Mouse (Mus musculus) right cerebral cortex, postnatal 14 days (tissue): ENCODE results near the gene Olfr1386.
"Not testable (repeated sequence)": the region's sequence is repeated elsewhere in the genome, so short reads cannot be mapped to it uniquely, and the experiment has no call there.

Experiments
- DNase-seq: peaks from one replicate; pipeline ENCODE4 v3.0.0; 2022

Gene Olfr1386

DNA sequence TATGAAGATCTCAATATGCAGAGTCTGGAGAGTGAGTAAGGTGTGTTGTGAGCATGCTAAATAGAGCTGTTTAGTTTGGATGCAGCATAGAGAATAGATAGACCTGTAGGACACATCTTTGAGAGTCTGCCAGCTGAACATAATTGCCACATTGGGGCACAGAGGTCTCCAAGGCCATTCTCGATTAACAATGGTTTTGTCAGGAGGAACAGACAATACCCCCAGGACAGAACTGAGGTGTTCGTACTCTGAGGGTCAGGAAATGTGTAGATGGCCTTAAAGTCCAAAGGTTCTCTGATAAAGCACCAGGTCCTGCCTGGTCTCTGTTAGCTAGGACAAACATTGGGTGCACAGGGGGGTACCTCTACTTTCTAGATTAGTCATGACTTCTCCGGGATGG is at the start of gene Olfr1386:
Gene Olfr1386, plus strand, starts transcription at position 301 of the 400 bp plus-strand sequence.
- DNase-seq = not testable (repeated sequence)

GRCm38 (mm10) chr11:49422767-49423166 is 42.1 kb upstream of the Olfr1386 start, which contains the start of gene Olfr1389:
TSS of gene Olfr1389 (plus strand) at chr11:49423067.
- no peak for DNase-seq

DNA sequence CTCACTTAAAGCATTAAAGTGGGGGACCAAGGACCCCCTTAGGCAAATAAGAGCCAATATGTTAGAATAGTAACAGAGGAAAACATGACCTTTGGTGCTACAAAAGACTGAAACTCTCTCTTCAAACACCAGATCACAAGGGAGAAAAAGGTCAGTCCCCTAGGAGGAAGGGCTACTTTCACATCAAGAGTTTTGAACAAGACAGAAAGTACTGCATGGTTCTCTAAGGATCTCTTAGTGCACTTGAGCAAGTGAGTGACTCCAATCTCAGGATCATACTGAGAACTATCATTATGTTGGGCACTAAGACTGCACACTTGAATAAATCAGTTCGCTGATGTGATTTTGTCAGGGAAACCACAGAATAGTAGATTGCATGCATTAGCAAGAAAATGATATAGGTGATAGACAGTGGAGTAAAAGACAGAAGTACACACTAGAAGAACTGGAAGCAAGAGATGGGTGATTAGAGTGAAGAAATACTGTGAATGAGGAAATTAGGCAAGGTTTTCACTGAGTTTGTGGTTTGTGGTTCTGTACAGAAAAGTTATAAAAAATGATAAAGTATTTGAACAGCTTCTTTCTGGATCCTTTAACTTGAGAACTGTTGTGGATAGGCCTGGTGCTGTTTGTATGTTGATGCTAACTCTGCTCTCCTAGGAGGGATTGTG is 39.5 kb upstream of the Olfr1386 start:
- no peak for DNase-seq

- no peak for DNase-seq
These were observed 35.2 kb upstream of the Olfr1386 start for GRCm38 (mm10) chr11:49429641-49430040.

DNA sequence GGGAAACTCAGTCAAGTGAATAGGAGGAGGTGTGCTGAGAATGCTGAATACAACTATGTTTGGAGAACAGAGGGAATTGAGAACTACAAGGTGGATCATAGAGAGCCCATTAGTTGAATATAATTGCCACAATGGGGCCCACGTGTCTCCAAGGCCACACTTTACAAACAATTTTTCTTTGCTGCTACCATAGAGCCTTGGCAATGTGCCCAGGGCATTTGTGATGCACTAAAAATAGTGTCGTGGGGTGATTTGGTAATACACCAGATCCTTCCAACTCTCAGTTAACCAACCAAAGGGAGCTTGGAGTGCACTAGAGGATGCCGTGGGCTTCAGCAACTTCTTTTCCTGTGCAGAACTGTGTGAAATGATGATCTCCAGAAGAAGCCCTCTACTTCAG is 28.4 kb upstream of the Olfr1386 start, which contains the start of gene Olfr1388:
Gene Olfr1388, plus strand, starts transcription at position 214 of the 400 bp plus-strand sequence.
- DNase-seq = no peak

DNA sequence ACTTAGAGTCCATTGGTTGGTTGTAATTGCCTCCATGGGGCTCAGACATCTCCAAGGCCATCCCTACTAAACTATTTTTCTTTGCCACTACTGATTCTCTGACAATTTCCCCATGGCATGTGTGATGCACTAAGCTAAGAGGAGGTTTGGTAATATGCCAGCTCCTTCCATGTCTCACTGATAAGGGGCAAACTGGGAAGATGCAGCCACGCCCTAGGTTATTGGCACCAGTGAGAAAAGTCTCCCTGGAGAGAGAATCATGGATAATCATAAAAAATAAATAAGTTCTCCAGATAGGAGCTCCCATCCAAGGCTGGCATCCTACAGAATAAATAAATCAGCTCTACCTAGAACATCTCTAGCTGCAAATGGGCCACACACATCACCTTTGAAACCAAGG is 9.8 kb upstream of the Olfr1386 start, which contains the start of gene Olfr1387:
Gene Olfr1387, plus strand, starts transcription at position 301 of the 400 bp plus-strand sequence.
- no peak for DNase-seq

DNA sequence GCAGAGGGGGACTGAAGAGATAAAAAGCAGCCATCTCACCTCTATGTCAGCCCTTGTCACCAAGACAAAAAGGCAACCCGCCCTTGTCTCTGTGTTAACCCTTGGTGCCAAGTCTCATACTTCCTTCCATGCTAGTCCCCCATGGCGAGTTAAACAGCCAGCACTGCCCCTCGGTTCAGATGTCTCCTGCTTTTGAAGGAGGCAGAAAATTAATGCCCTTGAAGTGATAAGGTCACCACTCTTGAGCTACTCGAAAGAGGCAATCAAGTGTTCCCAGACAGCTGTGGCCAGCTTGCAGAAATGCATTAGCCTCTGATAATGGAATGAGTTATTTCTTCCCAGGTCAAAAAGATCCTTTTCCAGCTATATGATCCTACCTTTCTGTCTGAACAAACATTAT is 21.1 kb downstream of the Olfr1386 start:
- DNase-seq = no peak

DNA sequence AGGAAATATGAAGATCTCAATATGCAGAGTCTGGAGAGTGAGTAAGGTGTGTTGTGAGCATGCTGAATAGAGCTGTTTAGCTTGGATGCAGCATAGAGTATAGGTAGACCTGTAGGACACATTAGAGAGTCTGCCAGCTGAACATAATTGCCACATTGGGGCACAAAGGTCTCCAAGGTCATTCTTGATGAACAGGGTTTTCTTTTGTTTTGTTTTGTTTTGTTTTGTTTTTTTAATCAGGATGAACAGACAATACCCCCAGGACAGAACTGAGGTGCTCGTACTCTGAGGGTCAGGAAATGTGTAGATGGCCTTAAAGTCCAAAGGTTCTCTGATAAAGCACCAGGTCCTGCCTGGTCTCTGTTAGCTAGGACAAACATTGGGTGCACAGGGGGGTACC is 23.9 kb downstream of the Olfr1386 start, which contains the start of gene Olfr1385:
Gene Olfr1385, plus strand, starts transcription at position 301 of the 400 bp plus-strand sequence.
- not testable (repeated sequence) for DNase-seq

DNA sequence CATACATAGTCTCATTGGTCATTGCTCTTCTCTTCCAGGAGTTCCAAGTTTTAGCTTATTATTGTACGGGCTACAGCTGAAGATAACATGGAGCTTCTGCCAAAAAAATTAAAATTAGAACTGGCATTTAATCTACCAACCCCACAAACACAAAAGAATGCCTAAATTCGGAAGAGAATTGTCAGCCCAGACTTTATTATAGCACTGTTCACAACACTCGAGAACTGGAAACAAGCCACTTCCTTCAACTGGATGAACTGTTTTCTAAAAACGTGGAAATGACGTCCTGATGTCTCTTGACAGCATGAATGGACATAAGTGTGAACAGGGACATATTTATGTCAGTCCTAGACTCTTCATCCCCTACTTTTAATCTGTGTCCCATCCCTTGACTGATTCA is 53.2 kb downstream of the Olfr1386 start:
- no peak for DNase-seq

DNA sequence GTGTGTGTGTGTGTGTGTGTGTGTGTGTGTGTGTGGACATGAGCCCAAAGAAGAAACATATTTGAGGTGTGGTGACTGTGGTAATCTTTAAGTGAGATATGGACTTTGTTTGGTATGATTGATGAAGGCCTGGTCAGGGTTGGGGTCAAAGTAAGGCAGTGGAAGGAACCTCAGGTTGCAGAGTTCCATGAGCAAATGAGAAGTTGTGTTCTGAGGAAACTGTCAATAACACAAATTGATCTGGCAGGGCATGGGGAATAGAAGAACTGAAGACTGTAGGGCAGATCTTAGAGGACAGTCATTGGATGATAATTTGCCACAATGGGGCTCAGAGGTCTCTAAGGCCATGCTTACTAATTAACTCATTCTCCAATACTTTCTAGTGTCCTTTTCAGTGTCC is 54.5 kb downstream of the Olfr1386 start, which contains the start of gene Olfr1383:
Gene Olfr1383, plus strand, starts transcription at position 301 of the 400 bp plus-strand sequence.
- no peak for DNase-seq
